Mouse (Mus musculus) cortical plate, adult 2 months (tissue): ENCODE measurements around the gene Gstk1. TPM values are rescaled to one million over a fixed set of nuclear protein-coding genes. Genes with fewer than 3 reads are reported as not detected.

Experiments
- H3K27ac ChIP-seq: fragments of 200-500 bp; 2 replicates; pipeline ENCODE4 v1.5.1; 2012; ENCODE audit warnings: low read length, control low read depth, inconsistent platforms; ENCODE audit not compliant: insufficient read depth
- H3K4me1 ChIP-seq: fragments of 200-500 bp; 2 replicates; pipeline ENCODE4 v1.6.1; 2011; ENCODE audit warnings: low read length; ENCODE audit not compliant: control insufficient read depth, insufficient read depth
- H3K4me3 ChIP-seq: fragments of 200-500 bp; 2 replicates; pipeline ENCODE4 v1.5.1; 2011; ENCODE audit warnings: mild to moderate bottlenecking, low read length, control low read depth; ENCODE audit not compliant: insufficient read depth
- CTCF ChIP-seq: fragments of 200-500 bp; IDR thresholded peaks from 2 replicates; pipeline ENCODE4 v1.5.1; 2011; ENCODE audit warnings: mild to moderate bottlenecking, control low read depth, low read length; ENCODE audit not compliant: insufficient read depth; ENCODE audit errors: extremely low read depth
- POLR2A ChIP-seq: fragments of 200-500 bp; IDR thresholded peaks from 2 replicates; pipeline ENCODE4 v1.6.1; 2011; ENCODE audit warnings: mild to moderate bottlenecking, low read length, control low read depth; ENCODE audit not compliant: insufficient read depth; ENCODE audit errors: extremely low read depth
- polyA plus RNA-seq: library from polyadenylated mRNA; depleted of rRNA; stranded (reverse); fragments of >200 nt; gene quantifications from 2 replicates; pipeline ENCODE4 v1.2.3, GENCODE M21; 2012

Gene Gstk1
- polyA plus RNA-seq, 1 experiment = 27.9 TPM

DNA sequence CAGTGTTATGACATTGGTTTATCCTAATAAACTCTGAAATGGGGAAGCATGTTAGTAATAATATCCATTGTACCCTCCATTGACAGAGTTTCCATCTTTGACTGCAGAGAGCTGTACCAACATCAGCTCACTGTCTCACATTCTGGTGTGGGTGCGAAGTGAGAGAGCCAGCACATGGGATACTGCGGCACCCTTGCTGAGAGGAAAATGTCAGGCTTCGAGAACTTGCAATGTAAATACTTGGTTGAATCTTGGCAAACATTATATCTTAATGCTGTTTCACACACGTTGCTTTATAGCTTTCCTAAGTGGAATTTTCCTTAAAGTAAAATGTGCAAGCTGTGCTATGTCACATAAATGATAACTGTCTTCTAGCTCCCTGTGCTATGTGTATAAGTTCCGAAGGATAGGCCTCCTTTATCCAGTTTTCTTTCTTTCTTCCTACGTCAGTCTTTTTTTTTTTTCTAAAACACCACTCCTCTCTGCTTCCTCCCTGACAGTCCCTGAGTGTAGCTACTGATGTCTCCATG, 8.4 kb upstream of the Gstk1 start:
- no peak overlapping the region for H3K27ac ChIP-seq
- TF ChIP-seq CTCF (no peak), POLR2A (no peak)
- no peaks in the 10 kb centered on the region for H3K4me1 ChIP-seq
- no peak overlapping the region for H3K4me3 ChIP-seq

DNA sequence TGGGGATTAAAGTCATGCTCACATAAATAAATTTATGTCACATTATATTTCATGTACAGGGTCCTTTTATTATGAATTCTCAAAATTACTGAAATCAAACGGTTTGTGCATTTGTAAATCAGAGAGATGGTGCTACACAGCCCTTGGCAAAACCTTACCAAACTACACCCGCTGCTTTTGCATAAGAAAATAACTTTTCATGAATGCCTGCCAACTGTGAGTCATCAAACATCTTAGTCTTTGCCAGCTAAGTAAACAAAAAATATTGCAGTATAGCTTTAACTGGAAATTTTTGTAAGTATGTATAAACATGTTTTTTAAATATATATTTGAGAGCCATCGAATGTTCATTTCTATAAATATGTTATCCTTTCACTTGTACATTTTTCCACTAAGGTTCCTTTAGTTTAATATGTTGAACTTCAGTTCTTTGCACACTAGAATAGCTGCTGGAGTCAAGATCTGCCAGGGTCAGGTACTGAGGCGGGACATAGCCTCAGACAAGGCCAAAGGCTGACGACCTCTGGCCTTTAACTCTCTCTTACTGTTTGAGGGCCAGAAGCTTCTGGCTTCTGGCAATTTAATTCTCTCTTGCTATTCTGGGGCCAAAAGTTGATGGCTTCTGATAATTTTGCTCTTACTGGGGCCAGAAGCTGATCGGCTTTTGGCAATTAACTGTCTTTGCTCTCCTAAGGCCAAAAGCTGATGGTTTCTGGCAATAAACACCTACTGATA, 4.3 kb upstream of the Gstk1 start:
- no peak for TF ChIP-seq CTCF
- TF ChIP-seq POLR2A = no peak
- Histone ChIP-seq H3K27ac (no peak overlapping the region), H3K4me1 (no peaks in the 10 kb centered on the region)

DNA sequence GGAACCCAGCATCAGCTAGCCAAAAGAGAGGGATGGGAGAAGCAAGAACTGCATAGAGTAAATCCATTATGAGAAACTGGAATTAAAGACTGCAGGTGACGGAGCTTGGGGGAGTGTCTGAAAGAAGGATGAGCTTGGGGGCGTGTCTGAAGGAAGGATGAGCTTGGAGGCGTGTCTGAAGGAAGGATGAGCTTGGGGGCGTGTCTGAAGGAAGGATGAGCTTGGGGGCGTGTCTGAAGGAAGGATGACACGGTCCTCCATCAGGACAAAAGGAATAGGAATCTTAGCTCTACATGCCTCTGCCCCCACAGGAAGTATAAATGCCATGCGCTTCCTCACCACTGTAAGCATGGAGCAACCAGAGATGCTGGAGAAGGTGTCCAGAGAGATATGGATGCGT, 1.4 kb downstream of the Gstk1 start:
- Histone ChIP-seq H3K4me1 (no peaks in the 10 kb centered on the region), H3K27ac (no peak overlapping the region), H3K4me3 (no peak overlapping the region)
- TF ChIP-seq CTCF (no peak), POLR2A (no peak)

More for the DNA sequence above, 4.3 kb upstream of the Gstk1 start:
- H3K4me3 ChIP-seq = no peak overlapping the region

DNA sequence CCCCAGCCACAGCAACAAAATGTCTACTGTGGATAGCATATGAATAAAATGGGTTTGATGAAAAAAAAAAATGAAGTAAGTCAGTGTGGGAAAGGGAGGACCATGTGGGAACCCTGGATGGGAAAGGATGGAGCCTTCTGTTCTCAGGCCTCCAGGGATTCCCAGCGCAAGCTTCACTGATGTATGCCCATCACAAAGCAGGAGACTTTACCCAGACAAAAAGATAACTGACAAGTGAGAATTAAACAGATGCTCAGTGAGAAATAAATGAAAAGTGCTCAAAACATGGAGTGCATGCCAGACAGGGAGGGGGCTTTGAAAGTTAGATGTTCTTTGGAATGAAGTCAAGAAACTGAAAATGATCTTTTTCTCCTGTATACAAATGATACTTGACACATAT, 2.2 kb downstream of the Gstk1 start:
- H3K4me1 ChIP-seq = no peaks in the 10 kb centered on the region
- TF ChIP-seq CTCF = no peak
- no peak for TF ChIP-seq POLR2A
- no peak overlapping the region for H3K4me3 ChIP-seq
- no peak overlapping the region for H3K27ac ChIP-seq

DNA sequence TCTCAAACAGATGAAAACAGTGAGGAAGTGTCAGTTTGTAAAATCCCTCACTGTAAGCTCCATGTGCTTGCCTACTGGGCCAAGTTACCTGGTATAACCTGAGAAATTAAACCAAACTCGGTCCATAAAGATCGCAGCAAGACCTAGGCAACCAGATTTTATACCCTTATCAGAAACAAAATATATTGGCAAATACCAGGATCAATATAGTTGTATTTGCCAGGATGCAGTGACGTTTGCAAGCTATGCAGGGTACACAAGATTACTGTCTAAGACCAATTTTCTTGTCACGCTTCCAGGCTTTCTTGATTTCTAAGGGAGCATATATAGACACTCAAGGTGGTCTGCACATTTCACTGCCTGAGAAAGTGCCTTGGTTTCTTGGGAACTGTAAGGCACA, 6.1 kb downstream of the Gstk1 start:
- Histone ChIP-seq H3K4me3 (no peak overlapping the region), H3K27ac (no peak overlapping the region), H3K4me1 (no peaks in the 10 kb centered on the region)
- no peak for TF ChIP-seq CTCF
- no peak for TF ChIP-seq POLR2A

DNA sequence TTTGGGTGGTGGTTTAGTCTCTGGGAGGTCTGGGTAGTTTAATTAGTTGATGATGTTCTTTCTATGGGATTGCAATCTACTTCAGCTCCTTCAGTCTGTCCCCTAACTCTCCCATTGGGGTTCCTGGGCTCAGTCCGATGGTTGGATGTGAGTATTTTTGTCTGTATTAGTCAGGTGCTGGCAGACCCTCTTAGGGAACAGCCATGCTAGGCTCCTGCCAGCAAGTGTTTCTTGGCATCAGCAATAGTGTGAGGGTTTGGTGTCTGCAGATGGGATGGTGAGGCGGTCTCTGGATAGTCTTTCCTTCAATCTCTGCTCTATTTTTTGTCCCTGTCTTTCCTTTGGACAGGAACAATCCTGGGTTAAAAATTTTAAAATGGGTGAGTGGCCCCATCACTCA, 7.4 kb downstream of the Gstk1 start:
- H3K4me1 ChIP-seq = no peaks in the 10 kb centered on the region
- no peak overlapping the region for H3K4me3 ChIP-seq
- no peak for TF ChIP-seq POLR2A
- TF ChIP-seq CTCF = no peak
- H3K27ac ChIP-seq = no peak overlapping the region

DNA sequence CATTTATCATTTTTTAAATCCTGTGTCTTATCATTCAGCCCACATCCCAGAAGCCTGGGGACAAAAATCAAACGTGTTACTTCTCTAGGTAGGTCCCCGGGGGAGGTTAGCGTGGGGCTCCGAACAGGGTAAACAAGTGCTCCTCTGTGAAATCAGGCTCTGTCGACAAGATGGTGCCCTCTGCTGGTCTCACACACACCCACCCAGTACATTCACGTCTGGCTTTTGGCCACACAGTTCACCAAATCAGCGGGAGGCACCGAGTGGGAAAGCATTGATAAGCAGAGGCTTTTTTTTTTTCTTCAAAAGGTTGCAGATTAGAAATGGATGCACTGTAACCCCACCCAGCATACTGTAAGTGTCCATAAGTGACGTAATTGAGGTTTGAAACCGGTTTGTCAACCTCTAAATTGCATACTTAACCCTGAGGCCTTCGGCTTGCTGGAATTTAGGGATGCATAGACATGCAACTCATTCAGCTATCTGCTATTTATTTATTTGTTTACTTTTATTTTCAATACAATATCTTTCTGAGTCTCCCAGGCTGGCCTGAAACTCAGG, 11.6 kb downstream of the Gstk1 start:
- H3K4me3 ChIP-seq = no peak overlapping the region
- no peaks in the 10 kb centered on the region for H3K4me1 ChIP-seq
- TF ChIP-seq POLR2A = no peak
- peak; percentile 55 for TF ChIP-seq CTCF
- H3K27ac ChIP-seq = no peak overlapping the region

DNA sequence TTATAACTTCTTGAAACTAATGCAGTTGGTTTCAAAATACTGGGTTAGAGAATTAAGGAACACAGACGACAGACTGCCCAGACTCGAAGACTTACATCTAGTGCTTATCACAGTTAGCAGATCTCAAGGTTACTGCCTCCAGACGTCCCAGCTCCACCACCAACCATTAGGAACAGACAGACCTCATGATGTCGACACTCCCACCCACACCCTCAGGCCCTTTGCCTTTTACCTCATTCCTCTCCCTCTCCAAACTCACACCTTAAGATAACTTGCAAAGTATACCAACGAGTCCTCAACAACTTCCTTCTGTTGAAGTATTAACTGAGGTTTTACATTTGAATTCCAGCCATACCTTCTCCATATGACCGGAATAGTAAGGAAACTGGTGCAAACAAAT, 14.7 kb downstream of the Gstk1 start:
- H3K27ac ChIP-seq = no peak overlapping the region
- TF ChIP-seq CTCF (no peak), POLR2A (no peak)
- H3K4me3 ChIP-seq = no peak overlapping the region
- no peaks in the 10 kb centered on the region for H3K4me1 ChIP-seq

DNA sequence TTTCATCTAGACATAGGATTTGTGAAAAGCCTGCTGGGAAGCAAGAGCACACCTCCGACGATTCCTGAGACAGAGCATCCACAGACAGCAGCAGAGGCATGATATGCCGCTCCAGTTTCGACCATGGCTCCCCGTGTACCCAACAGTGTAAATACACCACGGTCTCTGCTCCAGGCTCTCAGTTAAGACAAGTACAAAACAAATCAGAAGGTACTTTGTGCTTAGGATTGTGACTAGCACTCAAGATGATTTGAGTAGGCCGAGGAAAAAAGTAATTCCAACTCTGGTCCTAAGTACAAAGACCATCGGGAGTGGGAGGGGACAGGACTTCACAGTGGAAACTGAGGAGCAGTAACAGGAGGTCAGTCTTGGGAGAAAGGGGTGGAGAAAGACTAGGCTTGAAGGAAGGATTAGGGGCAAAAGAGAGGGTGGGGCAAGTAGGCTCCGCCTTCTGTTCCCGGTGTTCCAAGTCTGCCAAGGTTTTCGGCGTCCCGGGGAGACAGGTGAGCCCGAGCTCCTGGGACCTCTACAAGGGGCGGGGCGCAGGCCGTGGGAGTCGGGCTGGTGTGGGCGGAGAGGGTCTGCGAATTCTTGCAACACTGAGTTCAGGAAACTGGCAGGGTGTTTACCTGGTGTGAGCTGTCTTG, 15.9 kb downstream of the Gstk1 start, which contains the start of gene Tmem139:
TSS of gene Tmem139 (plus strand) at position 447 of the 647 bp plus-strand sequence.
- H3K4me3 ChIP-seq = no peak within 1 kb of the TSS
- TF ChIP-seq CTCF = no peak
- no peak for TF ChIP-seq POLR2A
- no peaks in the 10 kb centered on the region; the same call in 1 of the 2 replicates for H3K4me1 ChIP-seq
- H3K27ac ChIP-seq = no peak within 1 kb of the TSS

DNA sequence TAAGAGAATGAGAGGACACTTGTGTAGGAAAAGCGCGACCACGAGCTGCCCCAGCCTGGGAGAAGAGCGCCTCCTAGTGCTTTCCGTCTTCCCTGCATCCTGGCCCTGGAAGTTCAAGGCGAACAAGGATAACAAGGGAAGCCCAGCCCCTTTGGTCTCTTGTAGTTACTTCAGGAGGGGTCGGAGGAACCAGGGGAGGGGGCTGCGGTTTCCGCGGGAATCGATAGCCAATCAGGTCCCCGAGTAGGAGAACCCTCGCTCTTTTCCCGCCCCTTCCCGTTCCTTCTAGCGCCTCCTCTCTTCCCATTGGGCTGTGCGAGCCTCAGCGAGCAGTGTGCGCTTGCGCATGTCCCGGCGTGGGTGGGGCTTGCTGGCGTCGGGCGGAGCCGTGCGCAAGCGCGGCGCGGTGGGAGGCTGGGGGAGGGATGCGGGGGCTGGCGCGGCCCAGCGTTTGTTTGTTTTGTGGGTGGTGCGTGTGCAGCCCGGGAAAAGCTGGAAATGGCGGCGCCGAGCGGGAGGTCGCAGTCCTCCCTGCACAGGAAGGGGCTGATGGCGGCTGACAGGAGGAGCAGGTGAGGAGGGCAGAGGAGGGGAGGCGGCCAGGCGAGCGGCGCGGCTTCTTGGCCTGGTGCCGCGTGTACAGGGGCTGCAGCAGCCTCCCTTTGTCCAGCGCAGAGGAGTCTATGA, 19.0 kb downstream of the Gstk1 start, which contains the start of gene Casp2:
TSS of gene Casp2 (plus strand) at position 360 of the 687 bp plus-strand sequence.
- Histone ChIP-seq H3K27ac (peak within 1 kb of the TSS; percentile 54), H3K4me3 (peak within 1 kb of the TSS; percentile 76), H3K4me1 (no peaks in the 10 kb centered on the region; the same call in 1 of the 2 replicates)
- TF ChIP-seq POLR2A = peak; percentile 53; the same call in 1 of the 2 replicates
- TF ChIP-seq CTCF = peak; percentile 93
